Mouse (Mus musculus) kidney, embryonic 14.5 days (tissue): Measurements from ENCODE around the gene Fbxo36. TPM values are rescaled to one million over a fixed set of nuclear protein-coding genes. Genes with fewer than 3 reads are reported as not detected.

ENCODE experiments used
- ATAC-seq: fragments of 200-750 bp; cut with Nextera tagmentation; 2 replicates; pipeline ENCODE4 v1.8.0; 2017; ENCODE audit warnings: moderate number of reproducible peaks, mild to moderate bottlenecking, moderate TSS enrichment, moderate library complexity; ENCODE audit not compliant: low FRiP score, low TSS enrichment
- H3K27ac ChIP-seq: fragments of 300-500 bp; sonication (generic); 2 replicates; pipeline ENCODE4 v1.5.1; 2014; ENCODE audit warnings: low read depth, mild to moderate bottlenecking, low read length, moderate library complexity, mixed read lengths
- H3K27me3 ChIP-seq: fragments of 300-500 bp; sonication (generic); 2 replicates; pipeline ENCODE4 v1.6.1; 2014; ENCODE audit warnings: mild to moderate bottlenecking, low read length; ENCODE audit not compliant: control insufficient read depth, insufficient read depth
- H3K36me3 ChIP-seq: fragments of 300-500 bp; sonication (generic); 2 replicates; pipeline ENCODE4 v1.6.1; 2014; ENCODE audit warnings: low read length, mixed read lengths; ENCODE audit not compliant: control insufficient read depth, insufficient read depth
- H3K4me1 ChIP-seq: fragments of 300-500 bp; sonication (generic); 2 replicates; pipeline ENCODE4 v1.6.1; 2014; ENCODE audit warnings: low read length, mixed read lengths; ENCODE audit not compliant: control insufficient read depth, insufficient read depth
- H3K4me2 ChIP-seq: fragments of 300-500 bp; sonication (generic); replicated peaks from 2 replicates; pipeline ENCODE4 v1.6.1; 2014; ENCODE audit warnings: low read depth, mild to moderate bottlenecking, low read length
- H3K4me3 ChIP-seq: fragments of 300-500 bp; sonication (generic); 2 replicates; pipeline ENCODE4 v1.5.1; 2014; ENCODE audit warnings: mild to moderate bottlenecking, low read length
- H3K9ac ChIP-seq: fragments of 300-500 bp; sonication (generic); 2 replicates; pipeline ENCODE4 v1.6.1; 2014; ENCODE audit warnings: low read depth, mild to moderate bottlenecking, low read length, moderate library complexity
- H3K9me3 ChIP-seq: fragments of 300-500 bp; sonication (generic); 2 replicates; pipeline ENCODE4 v1.6.1; 2016; ENCODE audit warnings: low read length; ENCODE audit not compliant: control insufficient read depth
- WGBS: fragments of 180-500 bp; shearing (Covaris S2); extraction: QIAGEN DNeasy Blood & Tissue Kit; methylation state at CpG from one replicate; pipeline ENCODE4 v1.1.7; 2014; 5-methylcytosine and 5-hydroxymethylcytosine counted together
- polyA plus RNA-seq: library from polyadenylated mRNA; unstranded; fragments of >200 nt; fragmentation: Nextera tagmentation; extraction: Ambion mirVana; gene quantifications from 2 replicates; pipeline ENCODE4 v1.2.1, GENCODE M21; 2014

Gene Fbxo36
- polyA plus RNA-seq, 1 experiment from 2014 or later = 10.6 TPM

DNA sequence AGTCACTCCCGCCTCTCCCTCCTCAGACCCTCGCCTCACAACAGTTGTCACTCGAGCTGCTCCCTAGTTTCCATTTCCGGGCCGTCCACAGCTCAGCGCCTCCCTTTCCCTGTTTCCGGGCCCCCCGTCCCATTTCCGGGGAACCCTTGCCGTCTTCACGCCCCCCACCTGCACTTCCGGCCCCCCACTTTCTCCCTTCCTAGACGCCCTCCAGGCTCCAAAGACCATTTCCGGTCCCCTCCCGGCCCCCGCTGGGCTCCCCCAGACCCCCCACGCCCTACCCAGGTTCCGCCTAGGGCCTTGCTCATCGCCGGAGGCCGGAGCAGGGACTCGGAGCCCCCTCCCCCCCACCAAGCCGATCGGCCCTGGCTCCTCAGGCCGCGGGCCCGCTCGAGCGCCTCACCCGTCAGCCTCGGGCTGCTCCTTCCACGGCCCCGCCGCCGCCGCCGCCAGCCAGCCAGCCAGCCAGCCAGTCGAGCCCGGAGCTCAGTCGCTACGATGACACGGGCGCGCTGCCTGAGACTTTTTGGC is 955 bp upstream of the Fbxo36 start:
- H3K4me1 ChIP-seq = 0 out of 2 replicates have a peak, but pooled peaks cover 4% of the 10 kb centered on the region
- H3K27me3 ChIP-seq = no peaks in the 10 kb centered on the region
- 1% methylated on average over 42 of the region's 44 CpGs for WGBS
- H3K27ac ChIP-seq = peak overlapping the region; percentile 96
- peak overlapping the region; percentile 94 for H3K9ac ChIP-seq
- H3K9me3 ChIP-seq = no peaks in the 10 kb centered on the region
- peak overlapping the region; percentile 74 for H3K4me3 ChIP-seq
- H3K36me3 ChIP-seq = 0 out of 2 replicates have a peak, but pooled peaks cover 5% of the 10 kb centered on the region
- ATAC-seq = peak; percentile 79
- H3K4me2 ChIP-seq = peak overlapping the region; percentile 66

- no peak; the same call in 1 of the 2 replicates for ATAC-seq
- H3K4me2 ChIP-seq = peak within 1 kb of the TSS; percentile 55
These were observed 500 bp downstream of the Fbxo36 start, which contains the start of gene Trip12 for GRCm38 (mm10) chr1:84840018-84840664. Trip12 (minus strand) TSS chr1:84840516.

GRCm38 (mm10) chr1:84841061-84841460 is 1.4 kb downstream of the Fbxo36 start:
- H3K4me1 ChIP-seq = 0 out of 2 replicates have a peak, but pooled peaks cover 4% of the 10 kb centered on the region

More at GRCm38 (mm10) chr1:84840018-84840664, 500 bp downstream of the Fbxo36 start, which contains the start of gene Trip12:
- under 1% methylated on average over 39 of the region's 39 CpGs for WGBS
- peak within 1 kb of the TSS; percentile 74 for H3K4me3 ChIP-seq
- peak within 1 kb of the TSS; percentile 94 for H3K9ac ChIP-seq
- H3K27ac ChIP-seq = peak within 1 kb of the TSS; percentile 96
- H3K9me3 ChIP-seq = no peaks in the 10 kb centered on the region
- H3K27me3 ChIP-seq = no peaks in the 10 kb centered on the region
- 0 out of 2 replicates have a peak, but pooled peaks cover 4% of the 10 kb centered on the region for H3K4me1 ChIP-seq
- H3K36me3 ChIP-seq = 0 out of 2 replicates have a peak, but pooled peaks cover 2% of the 10 kb centered on the region

GRCm38 (mm10) chr1:84843366-84843765 is 3.7 kb downstream of the Fbxo36 start:
- Histone ChIP-seq H3K27ac (no peak overlapping the region), H3K9ac (no peak overlapping the region), H3K36me3 (0 out of 2 replicates have a peak, but pooled peaks cover 2% of the 10 kb centered on the region), H3K27me3 (no peaks in the 10 kb centered on the region), H3K4me3 (no peak overlapping the region), H3K9me3 (no peaks in the 10 kb centered on the region), H3K4me1 (no peaks in the 10 kb centered on the region), H3K4me2 (no peak overlapping the region)
- no peak for ATAC-seq
- WGBS = 92% methylated on average over 2 of the region's 2 CpGs

More at GRCm38 (mm10) chr1:84841061-84841460, 1.4 kb downstream of the Fbxo36 start:
- Histone ChIP-seq H3K4me3 (peak overlapping the region; percentile 74; the same call in 1 of the 2 replicates), H3K36me3 (0 out of 2 replicates have a peak, but pooled peaks cover 2% of the 10 kb centered on the region), H3K9ac (no peak overlapping the region), H3K27ac (no peak overlapping the region), H3K9me3 (no peaks in the 10 kb centered on the region), H3K27me3 (no peaks in the 10 kb centered on the region), H3K4me2 (peak overlapping the region; percentile 55)
- WGBS = 57% methylated on average over 3 of the region's 3 CpGs
- no peak for ATAC-seq

GRCm38 (mm10) chr1:84847698-84848097 is 8.1 kb downstream of the Fbxo36 start:
- H3K27me3 ChIP-seq = no peaks in the 10 kb centered on the region
- H3K4me2 ChIP-seq = no peak overlapping the region
- H3K36me3 ChIP-seq = 0 out of 2 replicates have a peak, but pooled peaks cover 2% of the 10 kb centered on the region
- no peak for ATAC-seq
- WGBS = 85% methylated on average over 7 of the region's 7 CpGs
- H3K9me3 ChIP-seq = no peaks in the 10 kb centered on the region
- 0 out of 2 replicates have a peak, but pooled peaks cover 4% of the 10 kb centered on the region for H3K4me1 ChIP-seq
- H3K4me3 ChIP-seq = no peak overlapping the region
- H3K27ac ChIP-seq = no peak overlapping the region
- no peak overlapping the region for H3K9ac ChIP-seq

DNA sequence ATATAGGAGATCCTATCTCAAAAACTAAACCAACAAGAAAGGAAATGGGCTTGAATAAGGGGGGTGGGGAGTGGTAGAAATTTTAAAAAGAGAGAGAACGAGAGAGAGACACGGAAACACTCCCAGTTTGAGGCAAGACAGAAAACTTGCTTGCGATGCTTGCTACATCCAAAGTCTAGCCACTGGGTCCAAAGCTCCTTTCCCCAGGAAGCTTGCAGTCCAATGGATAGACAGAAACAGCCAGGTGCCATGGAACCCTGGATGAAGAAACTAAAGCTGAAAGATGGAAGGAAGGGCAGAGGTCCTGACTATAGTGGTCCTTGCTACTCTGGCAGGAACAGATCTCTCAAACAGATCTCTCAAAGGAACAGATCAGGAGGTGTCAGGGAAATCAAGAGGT is 8.7 kb downstream of the Fbxo36 start:
- H3K4me3 ChIP-seq = no peak overlapping the region
- no peak overlapping the region for H3K9ac ChIP-seq
- H3K4me1 ChIP-seq = 0 out of 2 replicates have a peak, but pooled peaks cover 4% of the 10 kb centered on the region
- no peak overlapping the region for H3K27ac ChIP-seq
- ATAC-seq = no peak
- H3K27me3 ChIP-seq = no peaks in the 10 kb centered on the region
- no peaks in the 10 kb centered on the region for H3K9me3 ChIP-seq
- WGBS = 97% methylated on average over 3 of the region's 3 CpGs
- H3K4me2 ChIP-seq = no peak overlapping the region
- H3K36me3 ChIP-seq = 0 out of 2 replicates have a peak, but pooled peaks cover 2% of the 10 kb centered on the region

DNA sequence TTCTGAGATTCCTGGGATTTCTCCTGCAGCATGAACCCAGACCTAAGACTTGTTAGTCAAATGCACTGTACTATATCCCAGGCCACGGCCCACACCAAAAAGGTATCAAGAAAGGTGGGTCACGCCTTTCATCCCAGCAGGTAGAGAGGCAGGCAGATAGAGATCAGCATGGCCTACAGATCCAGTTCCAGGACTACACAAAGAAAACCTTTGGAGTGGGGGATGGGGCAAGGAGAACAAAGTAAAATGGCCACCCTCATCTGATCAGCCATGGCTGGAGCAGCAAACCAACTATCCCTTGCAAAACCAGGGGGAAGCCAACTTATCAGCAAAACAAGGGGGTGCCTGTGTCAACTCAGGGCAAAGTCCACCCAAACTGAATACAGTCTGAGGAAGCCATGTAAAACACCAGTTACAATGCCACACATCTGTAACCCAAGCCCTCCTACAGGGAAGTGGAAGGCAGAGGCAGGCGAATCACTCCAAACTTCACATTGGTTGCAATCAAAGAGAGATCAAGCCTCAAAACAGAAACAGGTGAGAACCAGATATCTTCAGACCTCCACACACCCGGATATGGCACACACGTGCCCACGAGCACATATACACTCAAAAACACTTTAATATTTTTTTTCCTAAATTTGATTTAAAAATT is 9.3 kb downstream of the Fbxo36 start:
- Histone ChIP-seq H3K4me3 (no peak overlapping the region), H3K27me3 (no peaks in the 10 kb centered on the region), H3K9ac (no peak overlapping the region), H3K27ac (no peak overlapping the region), H3K9me3 (no peaks in the 10 kb centered on the region), H3K4me2 (no peak overlapping the region), H3K4me1 (0 out of 2 replicates have a peak, but pooled peaks cover 4% of the 10 kb centered on the region), H3K36me3 (no peaks in the 10 kb centered on the region)
- WGBS = 93% methylated on average over 6 of the region's 6 CpGs
- no peak for ATAC-seq

DNA sequence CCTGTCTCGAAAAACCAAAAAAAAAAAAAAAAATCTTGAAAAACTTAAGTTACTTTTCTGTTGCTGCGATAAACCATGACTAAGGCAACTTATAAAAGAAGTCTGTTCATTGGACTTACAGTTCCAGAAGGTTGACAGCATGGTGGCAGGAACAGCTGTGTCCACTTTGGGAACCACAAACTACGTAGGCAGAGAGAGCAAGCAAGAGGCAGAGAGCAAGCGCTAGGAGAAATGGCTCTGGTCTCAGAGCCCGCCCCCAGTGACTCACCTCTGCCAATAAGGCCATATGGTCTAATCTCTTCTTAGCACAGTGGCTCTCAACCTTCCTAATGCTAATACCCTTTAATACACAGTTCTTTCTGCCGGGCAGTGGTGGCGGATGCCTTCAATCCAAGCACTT is 10.2 kb downstream of the Fbxo36 start:
- no peak overlapping the region for H3K4me2 ChIP-seq
- WGBS = 95% methylated on average over 7 of the region's 7 CpGs
- H3K27ac ChIP-seq = no peak overlapping the region
- no peak overlapping the region for H3K9ac ChIP-seq
- 0 out of 2 replicates have a peak, but pooled peaks cover 4% of the 10 kb centered on the region for H3K4me1 ChIP-seq
- H3K9me3 ChIP-seq = no peaks in the 10 kb centered on the region
- no peak for ATAC-seq
- no peaks in the 10 kb centered on the region for H3K27me3 ChIP-seq
- H3K36me3 ChIP-seq = no peaks in the 10 kb centered on the region
- no peak overlapping the region for H3K4me3 ChIP-seq
